16 mouse cellular contexts compared by ENCODE assay signal in the genomic region with DNA sequence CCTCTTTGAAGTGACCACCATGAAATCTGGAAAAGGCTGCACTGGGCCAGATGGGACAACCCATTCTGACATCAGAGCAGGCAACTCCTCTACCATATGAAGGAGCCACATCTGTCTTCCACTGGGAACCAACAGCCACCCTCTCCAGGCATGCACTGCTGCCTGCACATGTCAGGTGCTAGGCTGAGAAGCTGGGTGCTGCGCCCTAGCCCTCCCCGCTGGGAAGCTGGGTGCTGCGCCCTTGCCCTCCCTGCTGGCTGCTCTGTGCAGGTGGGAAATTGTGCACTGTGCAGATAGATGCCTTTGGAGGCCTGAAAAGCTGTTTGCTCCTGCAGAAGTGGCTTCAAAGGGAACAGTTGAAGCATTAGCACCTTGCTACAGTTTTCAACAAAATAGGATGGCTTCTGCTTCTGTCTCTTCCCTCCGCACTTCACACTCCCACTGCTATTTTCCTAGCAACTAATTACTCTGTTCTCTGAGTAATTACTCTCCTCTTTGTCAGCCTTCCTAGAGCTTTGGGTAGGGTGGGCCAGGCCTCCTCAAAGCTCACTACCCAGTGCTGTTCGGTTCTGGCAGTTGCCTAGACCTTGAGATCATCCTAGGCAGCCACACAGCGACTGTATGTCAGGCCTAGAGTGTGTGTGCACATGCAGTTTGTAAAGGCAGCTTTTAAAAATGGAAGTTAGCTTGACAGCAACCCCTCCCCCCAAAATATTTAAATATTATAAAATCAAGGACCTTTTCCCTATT.
DNase-seq lines count a peak whose midpoint lies in the region; ATAC-seq and TF ChIP-seq lines count a peak whose summit lies in the region.
"Had no signal": no experiment of that assay in that cellular context is flagged by ENCODE, and none has a peak within 500 bp of the region (broad histone marks: within the 10 kb centered on the region; RNA-seq: fewer than 3 reads in every experiment).

No protein-coding gene starts in this region.

- H3K4me2 ChIP-seq in hindbrain, embryonic 16.5 days (ENCODE audit: low read length), result no peak overlapping the region
- no peak overlapping the region for H3K4me2 ChIP-seq in hindbrain, embryonic 11.5 days (replicated peaks; ENCODE audit: low read depth, low read length)
- no peak overlapping the region for H3K4me2 ChIP-seq in neural tube, embryonic 13.5 days
- H3K4me2 ChIP-seq in forebrain, postnatal 0 days (ENCODE audit: low read depth), result no peak overlapping the region
- H3K4me2 ChIP-seq in stomach, embryonic 16.5 days (ENCODE audit: low read depth, low read length), result no peak overlapping the region
- H3K4me2 ChIP-seq: limb, embryonic 13.5 days; midbrain, embryonic 11.5 days had no signal

- DNase-seq in hindbrain, embryonic 11.5 days (ENCODE audit: low spot score), result no peak
- no peak for DNase-seq in neural tube, embryonic 10.5 days (ENCODE audit: extremely low spot score, low spot score)
- no peak for DNase-seq in forebrain, postnatal 0 days
- DNase-seq in ovary, adult 18-20 months (ENCODE audit: low spot score), result no peak
- DNase-seq: adrenal gland, adult 2 months; cerebellum, postnatal 25 days; layer of hippocampus, adult 9-11 months; lung, adult 18-20 months; right cerebral cortex, postnatal 25 days had no signal

- no peak overlapping the region for H3K4me3 ChIP-seq in hindbrain, embryonic 16.5 days (ENCODE audit: low read length)
- H3K4me3 ChIP-seq in hindbrain, embryonic 11.5 days (ENCODE audit: low read depth, low read length), result no peak overlapping the region
- H3K4me3 ChIP-seq in neural tube, embryonic 13.5 days, result no peak overlapping the region
- no peak overlapping the region for H3K4me3 ChIP-seq in forebrain, postnatal 0 days (ENCODE audit: low read depth, low read length)
- H3K4me3 ChIP-seq in stomach, embryonic 16.5 days (replicated peaks; ENCODE audit: low read length), result no peak overlapping the region
- H3K4me3 ChIP-seq: limb, embryonic 13.5 days had no signal

- no peaks in the 10 kb centered on the region for H3K27me3 ChIP-seq in hindbrain, embryonic 16.5 days (replicated peaks; ENCODE audit: control insufficient read depth, insufficient read depth, low read length)
- no peaks in the 10 kb centered on the region for H3K27me3 ChIP-seq in hindbrain, embryonic 11.5 days (ENCODE audit: control insufficient read depth, insufficient read depth, low read length)
- H3K27me3 ChIP-seq in neural tube, embryonic 13.5 days, result no peaks in the 10 kb centered on the region
- H3K27me3 ChIP-seq in forebrain, postnatal 0 days (ENCODE audit: insufficient read depth, low read length), result no peaks in the 10 kb centered on the region
- H3K27me3 ChIP-seq in stomach, embryonic 16.5 days (ENCODE audit: control insufficient read depth, insufficient read depth, low read length), result no peaks in the 10 kb centered on the region
- H3K27me3 ChIP-seq: limb, embryonic 13.5 days had no signal

- no peaks in the 10 kb centered on the region for H3K9me3 ChIP-seq in hindbrain, embryonic 16.5 days (ENCODE audit: control insufficient read depth, low read length)
- no peaks in the 10 kb centered on the region for H3K9me3 ChIP-seq in hindbrain, embryonic 11.5 days (ENCODE audit: control insufficient read depth, low read length)
- no peaks in the 10 kb centered on the region for H3K9me3 ChIP-seq in neural tube, embryonic 13.5 days
- H3K9me3 ChIP-seq in forebrain, postnatal 0 days (ENCODE audit: low read length), result no peaks in the 10 kb centered on the region
- H3K9me3 ChIP-seq in stomach, embryonic 16.5 days (replicated peaks; ENCODE audit: control insufficient read depth, low read length), result no peaks in the 10 kb centered on the region
- H3K9me3 ChIP-seq: limb, embryonic 13.5 days had no signal

- H3K9ac ChIP-seq in hindbrain, embryonic 16.5 days (ENCODE audit: low read depth, low read length), result 0 out of 2 replicates have a peak overlapping the region, but pooled peaks have one; percentile 5
- no peak overlapping the region for H3K9ac ChIP-seq in hindbrain, embryonic 11.5 days (ENCODE audit: low read depth, low read length)
- H3K9ac ChIP-seq in neural tube, embryonic 13.5 days, result no peak overlapping the region
- no peak overlapping the region for H3K9ac ChIP-seq in forebrain, postnatal 0 days
- no peak overlapping the region for H3K9ac ChIP-seq in stomach, embryonic 16.5 days (ENCODE audit: low read length)
- H3K9ac ChIP-seq: limb, embryonic 13.5 days had no signal

- WGBS in hindbrain, embryonic 16.5 days, result 75% methylated on average over 6 of the region's 6 CpGs
- WGBS in hindbrain, embryonic 11.5 days, result 91% methylated on average over 6 of the region's 6 CpGs
- 68% methylated on average over 6 of the region's 6 CpGs for whole genome bisulfite sequencing in neural tube, embryonic 13.5 days
- WGBS in forebrain, postnatal 0 days, result 65% methylated on average over 6 of the region's 6 CpGs
- 72% methylated on average over 6 of the region's 6 CpGs for WGBS in stomach, embryonic 16.5 days

- no peaks in the 10 kb centered on the region for H3K36me3 ChIP-seq in hindbrain, embryonic 16.5 days (ENCODE audit: control insufficient read depth, insufficient read depth, low read length)
- 0 out of 2 replicates have a peak, but pooled peaks cover 6% of the 10 kb centered on the region for H3K36me3 ChIP-seq in hindbrain, embryonic 11.5 days (ENCODE audit: control insufficient read depth, insufficient read depth, low read length)
- H3K36me3 ChIP-seq in neural tube, embryonic 13.5 days, result peaks cover 12% of the 10 kb centered on the region
- peaks cover 15% of the 10 kb centered on the region for H3K36me3 ChIP-seq in forebrain, postnatal 0 days (ENCODE audit: insufficient read depth)
- H3K36me3 ChIP-seq in stomach, embryonic 16.5 days (ENCODE audit: control insufficient read depth, insufficient read depth, low read length), result no peaks in the 10 kb centered on the region

- 0 out of 2 replicates have a peak overlapping the region, but pooled peaks have one; percentile 24 for H3K27ac ChIP-seq in hindbrain, embryonic 16.5 days (ENCODE audit: low read depth, low read length)
- no peak overlapping the region for H3K27ac ChIP-seq in hindbrain, embryonic 11.5 days (ENCODE audit: low read depth, low read length)
- H3K27ac ChIP-seq in neural tube, embryonic 13.5 days (replicated peaks), result 0 out of 2 replicates have a peak overlapping the region, but pooled peaks have one; percentile 29
- H3K27ac ChIP-seq in forebrain, postnatal 0 days (ENCODE audit: low read depth, low read length), result peak overlapping the region; percentile 62
- peak overlapping the region; percentile 77; the same call in 1 of the 2 replicates for H3K27ac ChIP-seq in stomach, embryonic 16.5 days (ENCODE audit: low read length)
- H3K27ac ChIP-seq: limb, embryonic 13.5 days had no signal

- 0 out of 2 replicates have a peak, but pooled peaks have one; percentile 42 for ATAC-seq in hindbrain, embryonic 16.5 days
- no peak for ATAC-seq in hindbrain, embryonic 11.5 days (ENCODE audit: low FRiP score)
- 0 out of 2 replicates have a peak, but pooled peaks have one; percentile 27 for ATAC-seq in neural tube, embryonic 13.5 days (ENCODE audit: low read depth)
- ATAC-seq in forebrain, postnatal 0 days, result peak; percentile 86
- ATAC-seq in stomach, embryonic 16.5 days (ENCODE audit: insufficient read depth, low FRiP score), result no peak
- ATAC-seq: CD4-positive, CD25-positive, alpha-beta regulatory T cell, adult 4 months; inflammation-experienced regulatory T-cells, adult 6 months had no signal

- peak; percentile 19; the same call in 1 of the 2 replicates for TF ChIP-seq CTCF in forebrain, postnatal 0 days (IDR thresholded peaks at IDR 0.05; ENCODE audit: low read depth)

- H3K4me1 ChIP-seq in hindbrain, embryonic 16.5 days (ENCODE audit: control insufficient read depth, insufficient read depth, low read depth, low read length), result peaks cover 9% of the 10 kb centered on the region
- no peaks in the 10 kb centered on the region for H3K4me1 ChIP-seq in hindbrain, embryonic 11.5 days (replicated peaks; ENCODE audit: control insufficient read depth, insufficient read depth, low read length)
- H3K4me1 ChIP-seq in neural tube, embryonic 13.5 days (replicated peaks), result peaks cover 14% of the 10 kb centered on the region
- no peaks in the 10 kb centered on the region for H3K4me1 ChIP-seq in forebrain, postnatal 0 days (ENCODE audit: insufficient read depth)
- peaks cover 36% of the 10 kb centered on the region for H3K4me1 ChIP-seq in stomach, embryonic 16.5 days (ENCODE audit: control insufficient read depth, insufficient read depth, low read length)

Comparison
In these comparisons a context has a peak if more than half of its experiments do, and no peak if none do; other contexts are left out.
1. ATAC-seq: peak in hindbrain, embryonic 16.5 days (single experiment), neural tube, embryonic 13.5 days (single experiment) and forebrain, postnatal 0 days (single experiment); none in hindbrain, embryonic 11.5 days (single experiment) and stomach, embryonic 16.5 days (single experiment).